Mouse (Mus musculus) embryonic facial prominence, embryonic 10.5 days (tissue): ENCODE results near the gene Pla2g4c. TPM values are rescaled to one million over a fixed set of nuclear protein-coding genes. Genes with fewer than 3 reads are reported as not detected.

Source experiments
- polyA plus RNA-seq: library from polyadenylated mRNA; unstranded; fragments of >200 nt; fragmentation: Nextera tagmentation; extraction: Ambion mirVana; gene quantifications from 2 replicates; pipeline ENCODE4 v1.2.1, GENCODE M21; 2016

The Pla2g4c gene
- polyA plus RNA-seq, 1 experiment from 2014 or later, result 1.9 TPM

Other genes with a start within 250 kb of the Pla2g4c start
- not detected in 2 replicates for gene Vmn1r85, start 229.5 kb upstream of the Pla2g4c start, polyA plus RNA-seq
- gene Vmn1r86, start 204.7 kb upstream of the Pla2g4c start, polyA plus RNA-seq, result not detected in 2 replicates
- not detected in 2 replicates for gene Vmn1r87, start 184.5 kb upstream of the Pla2g4c start, polyA plus RNA-seq
- not detected in 2 replicates for gene Vmn1r88, start 165.1 kb upstream of the Pla2g4c start, polyA plus RNA-seq
- gene Vmn1r89, start 111.6 kb upstream of the Pla2g4c start, polyA plus RNA-seq, result not detected in 2 replicates
- gene Lig1, start 47.4 kb upstream of the Pla2g4c start, polyA plus RNA-seq, result 160 and 162 TPM in 2 replicates
- 9.4 and 12.6 TPM in 2 replicates for gene Zswim9, start 45.9 kb upstream of the Pla2g4c start, polyA plus RNA-seq
- not detected in 2 replicates for gene Cabp5, start 73.5 kb downstream of the Pla2g4c start, polyA plus RNA-seq
- not detected in 2 replicates for gene Bsph1, start 126.2 kb downstream of the Pla2g4c start, polyA plus RNA-seq
- not detected in 2 replicates for gene Bsph2, start 246.4 kb downstream of the Pla2g4c start, polyA plus RNA-seq